Mouse (Mus musculus) kidney, postnatal 10 days (tissue): ENCODE results near the gene Plcz1.

Experiments used
- DNase-seq: peaks from one replicate; pipeline ENCODE4 v3.0.0; 2021; ENCODE audit warnings: mixed read lengths

The Plcz1 gene

GRCm38 (mm10) chr6:140041357-140041756 lies at the start of gene Plcz1:
Gene Plcz1 (minus strand): TSS chr6:140041457.
- DNase-seq, result no peak

- no peak for DNase-seq
These were observed 48.6 kb upstream of the Plcz1 start for GRCm38 (mm10) chr6:140089855-140090254.

GRCm38 (mm10) chr6:140081739-140082138 lies 40.5 kb upstream of the Plcz1 start:
- DNase-seq, result no peak

GRCm38 (mm10) chr6:140080933-140081332 lies 39.7 kb upstream of the Plcz1 start:
- DNase-seq, result no peak

GRCm38 (mm10) chr6:140069177-140069576 lies 27.9 kb upstream of the Plcz1 start:
- no peak for DNase-seq

- DNase-seq, result no peak
These were observed 13.1 kb upstream of the Plcz1 start for GRCm38 (mm10) chr6:140054271-140054928.

GRCm38 (mm10) chr6:140051476-140051875 lies 10.2 kb upstream of the Plcz1 start:
- DNase-seq, result peak; percentile 66

- DNase-seq, result no peak
These were observed 305 bp downstream of the Plcz1 start, which contains the start of gene Capza3 for GRCm38 (mm10) chr6:140040952-140041351. Gene Capza3 (plus strand): TSS chr6:140041252.

GRCm38 (mm10) chr6:140024404-140024803 lies 16.9 kb downstream of the Plcz1 start:
- DNase-seq, result no peak

GRCm38 (mm10) chr6:140005181-140005580 lies 36.1 kb downstream of the Plcz1 start:
- DNase-seq, result no peak

- no peak for DNase-seq
These were observed 51.7 kb downstream of the Plcz1 start for GRCm38 (mm10) chr6:139989597-139989996.

GRCm38 (mm10) chr6:139989075-139989474 lies 52.2 kb downstream of the Plcz1 start:
- DNase-seq, result no peak

GRCm38 (mm10) chr6:139986564-139986963 lies 54.7 kb downstream of the Plcz1 start:
- DNase-seq, result no peak

GRCm38 (mm10) chr6:139984069-139984468 lies 57.2 kb downstream of the Plcz1 start:
- no peak for DNase-seq

- DNase-seq, result no peak
These were observed 60.2 kb downstream of the Plcz1 start for GRCm38 (mm10) chr6:139981061-139981460.

- no peak for DNase-seq
These were observed 63.1 kb downstream of the Plcz1 start for GRCm38 (mm10) chr6:139978114-139978513.

GRCm38 (mm10) chr6:139974668-139975067 lies 66.6 kb downstream of the Plcz1 start:
- no peak for DNase-seq

- DNase-seq, result no peak
These were observed 69.5 kb downstream of the Plcz1 start for GRCm38 (mm10) chr6:139971608-139972298.

- DNase-seq, result no peak
These were observed 74.6 kb downstream of the Plcz1 start for GRCm38 (mm10) chr6:139966684-139967083.

- no peak for DNase-seq
These were observed 76.4 kb downstream of the Plcz1 start for GRCm38 (mm10) chr6:139964895-139965294.

- no peak for DNase-seq
These were observed 77.5 kb downstream of the Plcz1 start for GRCm38 (mm10) chr6:139963775-139964174.

GRCm38 (mm10) chr6:139957531-139958241 lies 83.6 kb downstream of the Plcz1 start:
- DNase-seq, result peak; percentile 67

- no peak for DNase-seq
These were observed 87.7 kb downstream of the Plcz1 start for GRCm38 (mm10) chr6:139953596-139953995.
